Mouse (Mus musculus): ENCODE measurements around the gene Gm5737. TPM values are rescaled to one million over a fixed set of nuclear protein-coding genes. Genes with fewer than 3 reads are reported as not detected.

Gm5737 gene
- polyA plus RNA-seq, 1 experiment from 2014 or later: not detected

GRCm38 (mm10) chr7:120863476-120863875 lies 51.3 kb downstream of the Gm5737 start:
- Histone ChIP-seq H3K36me3 (replicated peaks) (peaks cover 33% of the 10 kb centered on the region), H3K9me3 (replicated peaks) (no peaks in the 10 kb centered on the region), H3K27me3 (no peaks in the 10 kb centered on the region), H3K4me3 (replicated peaks) (no peak overlapping the region), H3K27ac (replicated peaks) (peak overlapping the region; percentile 96), H3K4me1 (replicated peaks) (peaks cover 91% of the 10 kb centered on the region), H3K4me2 (peak overlapping the region; percentile 63), H3K9ac (no peak overlapping the region)
- WGBS (ENCODE audit: insufficient replicate concordance): 40% methylated on average over 5 of the region's 5 CpGs
- ATAC-seq (ENCODE audit: insufficient read depth): no peak

GRCm38 (mm10) chr7:120865100-120865499 lies 52.9 kb downstream of the Gm5737 start:
- Histone ChIP-seq H3K27ac (replicated peaks) (peak overlapping the region; percentile 96), H3K9me3 (replicated peaks) (no peaks in the 10 kb centered on the region), H3K4me1 (replicated peaks) (peaks cover 97% of the 10 kb centered on the region), H3K36me3 (replicated peaks) (peaks cover 30% of the 10 kb centered on the region), H3K4me2 (peak overlapping the region; percentile 54), H3K4me3 (replicated peaks) (peak overlapping the region; percentile 9), H3K27me3 (no peaks in the 10 kb centered on the region), H3K9ac (peak overlapping the region; percentile 17)
- 27% methylated on average over 7 of the region's 7 CpGs for WGBS (ENCODE audit: insufficient replicate concordance)
- ATAC-seq (ENCODE audit: insufficient read depth): peak; percentile 55

GRCm38 (mm10) chr7:120865832-120866231 lies 53.7 kb downstream of the Gm5737 start:
- H3K36me3 ChIP-seq (replicated peaks): peaks cover 29% of the 10 kb centered on the region
- peak overlapping the region; percentile 55 for H3K9ac ChIP-seq
- H3K4me3 ChIP-seq (replicated peaks): 0 out of 2 replicates have a peak overlapping the region, but pooled peaks have one; percentile 2
- 27% methylated on average over 4 of the region's 4 CpGs for WGBS (ENCODE audit: insufficient replicate concordance)
- H3K4me1 ChIP-seq (replicated peaks): peaks cover 97% of the 10 kb centered on the region
- H3K4me2 ChIP-seq: peak overlapping the region; percentile 54
- no peaks in the 10 kb centered on the region for H3K27me3 ChIP-seq
- H3K9me3 ChIP-seq (replicated peaks): no peaks in the 10 kb centered on the region
- H3K27ac ChIP-seq (replicated peaks): peak overlapping the region; percentile 96
- ATAC-seq (ENCODE audit: insufficient read depth): peak; percentile 82

GRCm38 (mm10) chr7:120866684-120867083 lies 54.5 kb downstream of the Gm5737 start:
- no peaks in the 10 kb centered on the region for H3K27me3 ChIP-seq
- peaks cover 100% of the 10 kb centered on the region for H3K4me1 ChIP-seq (replicated peaks)
- no peak overlapping the region for H3K4me3 ChIP-seq (replicated peaks)
- peaks cover 37% of the 10 kb centered on the region for H3K36me3 ChIP-seq (replicated peaks)
- peak overlapping the region; percentile 54 for H3K4me2 ChIP-seq
- WGBS (ENCODE audit: insufficient replicate concordance): 50% methylated on average over 2 of the region's 2 CpGs
- peak overlapping the region; percentile 55 for H3K9ac ChIP-seq
- no peak for ATAC-seq (ENCODE audit: insufficient read depth)
- H3K27ac ChIP-seq (replicated peaks): peak overlapping the region; percentile 96
- H3K9me3 ChIP-seq (replicated peaks): no peaks in the 10 kb centered on the region

GRCm38 (mm10) chr7:120867720-120868119 lies 55.6 kb downstream of the Gm5737 start:
- H3K27me3 ChIP-seq: no peaks in the 10 kb centered on the region
- ATAC-seq (ENCODE audit: insufficient read depth): peak; percentile 51
- H3K9ac ChIP-seq: peak overlapping the region; percentile 55; the same call in 1 of the 2 replicates
- no peak overlapping the region for H3K4me3 ChIP-seq (replicated peaks)
- peaks cover 45% of the 10 kb centered on the region for H3K36me3 ChIP-seq (replicated peaks)
- peak overlapping the region; percentile 23 for H3K4me2 ChIP-seq
- no peaks in the 10 kb centered on the region for H3K9me3 ChIP-seq (replicated peaks)
- whole genome bisulfite sequencing (ENCODE audit: insufficient replicate concordance): 77% methylated on average over 1 of the region's 1 CpGs
- H3K27ac ChIP-seq (replicated peaks): peak overlapping the region; percentile 96
- peaks cover 93% of the 10 kb centered on the region for H3K4me1 ChIP-seq (replicated peaks)

- Histone ChIP-seq H3K4me1 (replicated peaks) (peaks cover 93% of the 10 kb centered on the region), H3K4me2 (no peak overlapping the region), H3K4me3 (replicated peaks) (no peak overlapping the region), H3K36me3 (replicated peaks) (peaks cover 54% of the 10 kb centered on the region), H3K27me3 (no peaks in the 10 kb centered on the region), H3K9me3 (replicated peaks) (no peaks in the 10 kb centered on the region), H3K27ac (replicated peaks) (peak overlapping the region; percentile 96), H3K9ac (no peak overlapping the region)
- ATAC-seq (ENCODE audit: insufficient read depth): no peak
- WGBS (ENCODE audit: insufficient replicate concordance): 57% methylated on average over 5 of the region's 5 CpGs
Measured at GRCm38 (mm10) chr7:120869883-120870282, 57.7 kb downstream of the Gm5737 start.

GRCm38 (mm10) chr7:120870431-120871008 lies 58.4 kb downstream of the Gm5737 start:
- Histone ChIP-seq H3K4me2 (no peak overlapping the region), H3K4me1 (replicated peaks) (peaks cover 93% of the 10 kb centered on the region), H3K36me3 (replicated peaks) (peaks cover 54% of the 10 kb centered on the region), H3K4me3 (replicated peaks) (no peak overlapping the region), H3K9me3 (replicated peaks) (no peaks in the 10 kb centered on the region), H3K9ac (no peak overlapping the region), H3K27ac (replicated peaks) (peak overlapping the region; percentile 62), H3K27me3 (no peaks in the 10 kb centered on the region)
- no peak for ATAC-seq (ENCODE audit: insufficient read depth)
- WGBS (ENCODE audit: insufficient replicate concordance): 80% methylated on average over 5 of the region's 5 CpGs

GRCm38 (mm10) chr7:120873083-120873482 lies 60.9 kb downstream of the Gm5737 start:
- Histone ChIP-seq H3K9me3 (replicated peaks) (no peaks in the 10 kb centered on the region), H3K36me3 (replicated peaks) (peaks cover 68% of the 10 kb centered on the region), H3K27ac (replicated peaks) (peak overlapping the region; percentile 96), H3K9ac (no peak overlapping the region), H3K4me2 (no peak overlapping the region), H3K4me3 (replicated peaks) (no peak overlapping the region), H3K27me3 (no peaks in the 10 kb centered on the region), H3K4me1 (replicated peaks) (peaks cover 91% of the 10 kb centered on the region)
- ATAC-seq (ENCODE audit: insufficient read depth): no peak
- WGBS (ENCODE audit: insufficient replicate concordance): 86% methylated on average over 12 of the region's 12 CpGs

- WGBS (ENCODE audit: insufficient replicate concordance): 83% methylated on average over 3 of the region's 3 CpGs
- Histone ChIP-seq H3K27me3 (no peaks in the 10 kb centered on the region), H3K36me3 (replicated peaks) (peaks cover 73% of the 10 kb centered on the region), H3K9me3 (replicated peaks) (no peaks in the 10 kb centered on the region), H3K4me1 (replicated peaks) (peaks cover 91% of the 10 kb centered on the region), H3K4me3 (replicated peaks) (peak overlapping the region; percentile 44; the same call in 1 of the 2 replicates), H3K27ac (replicated peaks) (peak overlapping the region; percentile 96), H3K4me2 (peak overlapping the region; percentile 65), H3K9ac (peak overlapping the region; percentile 62)
- ATAC-seq (ENCODE audit: insufficient read depth): no peak
Measured at GRCm38 (mm10) chr7:120874021-120874420, 61.9 kb downstream of the Gm5737 start.

- Histone ChIP-seq H3K4me2 (peak overlapping the region; percentile 65), H3K9me3 (replicated peaks) (no peaks in the 10 kb centered on the region), H3K4me3 (replicated peaks) (peak overlapping the region; percentile 44), H3K27me3 (no peaks in the 10 kb centered on the region), H3K36me3 (replicated peaks) (peaks cover 75% of the 10 kb centered on the region), H3K27ac (replicated peaks) (peak overlapping the region; percentile 96), H3K9ac (peak overlapping the region; percentile 62), H3K4me1 (replicated peaks) (peaks cover 91% of the 10 kb centered on the region)
- ATAC-seq (ENCODE audit: insufficient read depth): peak; percentile 93
- WGBS (ENCODE audit: insufficient replicate concordance): 17% methylated on average over 7 of the region's 7 CpGs
Measured at GRCm38 (mm10) chr7:120874764-120875539, 62.8 kb downstream of the Gm5737 start.

Measured in liver, embryonic 15.5 days (tissue).